Mouse (Mus musculus) retina, postnatal 7 days (tissue): ENCODE measurements around the gene Rtl8b.
"Not testable (repeated sequence)": the region's sequence is repeated elsewhere in the genome, so short reads cannot be mapped to it uniquely, and the experiment has no call there.

Experiments
- DNase-seq: peaks from one replicate; pipeline ENCODE4 v3.0.0-alpha.2; 2012; ENCODE audit warnings: low read depth, low spot score

Gene Rtl8b

DNA sequence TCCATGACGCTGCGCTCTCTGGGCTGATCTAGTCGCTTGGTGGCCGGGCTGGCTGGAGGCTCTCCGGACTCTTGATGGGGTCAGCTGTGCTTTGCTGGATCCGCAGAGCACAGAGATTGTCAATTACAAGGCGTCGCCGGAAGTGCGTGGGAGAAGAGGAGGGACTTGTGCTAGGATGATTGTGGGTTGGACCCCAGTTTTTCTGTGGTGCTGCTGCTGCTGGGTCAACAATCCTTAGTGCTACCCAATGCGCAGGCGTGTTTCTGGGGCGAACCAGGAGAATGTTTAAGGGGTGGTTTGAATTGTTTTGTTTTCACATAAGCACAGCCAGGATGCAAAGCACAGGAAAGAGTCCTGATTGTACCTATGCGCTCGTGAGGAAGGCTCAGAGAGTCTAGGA is at the start of gene Rtl8b:
TSS of gene Rtl8b (minus strand) at position 115 of the 400 bp plus-strand sequence.
- peak; percentile 77 for DNase-seq

DNA sequence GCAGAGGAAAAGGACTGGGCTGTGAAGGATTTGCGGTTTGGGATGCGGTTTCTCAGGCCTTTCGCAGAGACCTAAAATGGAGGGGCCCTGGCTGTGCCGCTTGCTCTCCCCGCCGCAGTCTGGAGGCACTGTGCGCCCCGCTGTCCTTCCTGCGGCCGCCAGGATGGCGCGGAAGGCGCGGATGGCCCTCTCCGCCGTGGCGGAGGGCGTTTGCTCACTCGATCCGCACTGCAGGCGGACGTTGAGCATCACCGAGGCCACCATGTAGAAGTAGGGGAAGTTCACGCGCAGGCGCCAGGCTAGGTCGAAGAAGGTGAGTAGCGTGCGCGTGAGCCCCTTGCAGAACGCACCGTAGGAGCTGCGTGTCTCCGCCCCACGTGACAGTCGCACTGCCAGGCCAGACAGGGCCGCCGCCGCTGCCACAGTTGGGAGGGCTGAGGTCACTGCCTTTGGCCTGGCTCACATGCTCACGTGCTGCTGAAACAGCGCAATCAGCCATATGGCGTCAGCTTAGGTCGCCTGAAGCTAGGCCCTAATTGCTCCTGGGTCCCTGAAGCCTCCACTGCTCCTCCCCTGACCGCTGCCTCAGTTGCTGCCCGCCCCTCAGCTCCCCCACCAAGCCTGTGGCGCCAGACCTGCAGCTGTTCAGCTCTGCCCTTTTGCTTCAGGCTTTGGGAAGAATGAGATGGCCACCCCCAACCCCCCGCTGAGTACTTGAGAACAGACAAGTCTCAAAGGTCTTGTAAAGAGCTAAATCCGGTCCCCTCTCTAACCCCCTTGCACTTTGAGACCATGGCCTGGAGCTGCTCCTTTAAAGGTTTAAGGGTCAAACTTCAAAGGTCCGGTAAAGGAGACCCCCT is 46.3 kb upstream of the Rtl8b start:
- no peak for DNase-seq

DNA sequence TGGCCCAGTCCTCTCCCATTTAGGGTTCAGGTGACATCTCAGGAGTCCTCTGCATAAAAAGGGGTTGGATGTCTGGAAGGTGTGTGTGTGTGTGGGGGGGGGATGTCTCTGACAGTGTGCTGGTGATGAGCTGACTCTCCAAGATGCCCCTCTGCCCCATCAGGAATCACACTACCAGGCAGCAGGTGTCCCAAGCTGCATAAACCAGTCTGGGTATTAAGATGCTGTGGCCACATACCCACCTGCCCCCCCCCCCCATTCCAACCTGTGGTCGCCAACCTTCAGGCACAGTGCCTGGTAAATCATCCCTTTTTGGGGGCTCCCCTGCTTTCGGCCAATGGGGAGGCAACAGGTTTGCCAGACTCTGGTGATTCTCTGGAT is 45.7 kb upstream of the Rtl8b start:
- no peak for DNase-seq

DNA sequence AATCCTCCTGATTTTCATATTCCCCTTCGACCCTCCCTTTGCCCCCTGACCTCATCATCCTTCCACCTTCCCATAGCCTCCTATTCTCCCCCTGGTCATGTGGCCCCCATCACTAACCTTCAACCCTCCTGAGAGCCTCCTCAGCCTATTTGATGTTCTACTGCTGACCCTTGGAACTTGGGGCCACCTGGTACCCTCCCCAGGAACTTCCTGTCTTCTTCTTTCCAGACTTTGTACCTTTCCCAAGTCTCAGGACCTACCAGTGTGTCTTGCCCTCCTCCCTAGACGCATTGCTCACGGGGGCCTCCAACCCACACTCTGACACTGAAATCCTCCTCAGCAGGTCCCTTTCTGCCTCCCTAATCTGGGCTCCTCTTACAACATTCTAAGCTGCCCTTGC is 32.5 kb upstream of the Rtl8b start:
- no peak for DNase-seq

DNA sequence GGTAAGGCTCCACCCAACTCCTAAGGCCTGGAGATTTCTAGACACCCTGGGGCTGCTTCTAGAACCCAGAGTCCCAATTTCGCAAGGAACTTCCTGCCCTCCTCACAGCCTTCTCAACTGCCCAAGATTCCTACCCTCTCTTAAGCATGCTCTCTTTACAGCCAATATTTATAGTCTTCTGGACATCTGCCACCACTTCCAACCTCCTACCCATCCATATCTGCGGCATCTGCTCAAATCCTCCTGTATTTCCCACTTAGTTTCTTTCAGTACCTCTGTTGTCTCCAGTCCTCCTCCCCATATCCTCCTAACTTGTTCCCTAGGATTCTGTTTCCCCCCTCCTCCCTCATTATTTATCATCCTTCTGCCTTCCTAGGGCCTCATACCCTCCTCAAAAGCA is 29.0 kb upstream of the Rtl8b start:
- DNase-seq: no peak

DNA sequence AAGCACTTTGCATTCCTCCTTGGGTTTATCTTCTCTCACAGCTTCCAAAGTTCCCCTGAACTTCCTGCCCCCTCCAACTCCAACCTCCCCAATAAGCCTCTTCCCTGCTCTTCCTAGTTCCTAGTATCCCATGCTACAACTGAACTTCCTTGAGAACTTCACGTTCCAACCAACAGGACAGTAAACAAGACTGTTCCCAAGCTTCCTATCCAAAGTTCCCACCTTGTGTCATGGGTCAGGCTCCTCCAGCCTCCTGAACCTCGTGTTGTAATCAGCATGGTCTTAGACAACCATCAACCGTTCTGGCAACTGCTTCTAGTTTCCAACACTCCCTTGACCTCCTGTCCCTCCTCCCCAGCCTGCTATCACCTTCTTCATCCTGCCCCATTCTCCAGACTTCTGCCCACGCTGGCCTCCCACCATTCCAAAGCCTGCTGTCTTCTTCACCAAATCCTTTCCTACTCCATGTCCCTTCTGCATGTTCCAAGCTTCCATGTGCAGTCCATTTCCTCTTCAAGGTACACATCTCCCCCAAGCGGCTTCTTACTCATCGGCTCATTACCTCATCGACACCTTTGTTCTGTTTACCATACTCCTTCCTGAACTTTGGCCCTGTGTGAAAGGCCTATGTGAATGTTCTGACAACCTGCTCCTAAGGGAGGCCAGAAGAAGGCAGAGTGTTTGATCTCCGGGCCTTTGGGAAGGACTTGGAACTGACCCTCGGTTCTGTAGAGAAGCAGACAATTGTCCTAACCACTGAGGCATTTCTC is 24.0 kb upstream of the Rtl8b start:
- no peak for DNase-seq

DNA sequence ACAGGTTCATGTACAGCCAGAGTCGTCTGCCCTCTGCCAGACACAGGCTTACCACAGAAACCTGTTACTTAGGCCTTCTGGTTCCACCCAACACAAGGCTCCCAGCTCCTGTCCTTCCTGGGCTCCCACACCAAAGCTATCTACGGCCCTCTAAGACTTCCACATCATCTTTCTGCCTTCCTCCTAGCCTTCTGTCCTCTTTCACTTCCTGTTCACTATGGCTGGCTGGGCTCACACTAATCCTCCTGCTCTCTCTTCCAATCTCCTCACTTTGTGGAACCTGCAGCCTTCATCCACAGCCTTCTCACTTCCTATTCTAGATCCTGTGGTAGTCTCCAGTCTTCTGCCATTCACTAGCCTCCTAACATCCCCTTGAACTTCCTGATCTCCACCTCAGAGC is 22.9 kb upstream of the Rtl8b start:
- DNase-seq: no peak

DNA sequence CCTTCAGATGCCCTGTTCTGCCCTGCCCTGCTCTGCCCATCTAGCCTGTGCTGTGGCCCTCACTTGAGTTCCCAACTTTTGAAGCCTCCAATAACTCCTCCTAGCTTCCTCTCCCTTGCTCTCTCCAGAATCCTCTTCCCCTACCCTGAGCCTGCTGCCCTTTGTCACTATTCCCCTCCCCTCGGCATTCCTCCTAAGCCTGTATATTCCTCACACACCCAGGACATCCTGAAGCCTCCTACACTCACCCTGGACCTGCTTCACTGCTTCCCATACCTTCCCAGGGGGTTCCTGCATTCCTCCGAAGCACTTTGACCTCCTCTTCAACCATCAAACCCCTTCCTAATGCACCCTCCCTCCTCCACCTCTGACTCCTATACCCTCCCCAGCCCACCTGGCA is 21.9 kb upstream of the Rtl8b start:
- no peak for DNase-seq

DNA sequence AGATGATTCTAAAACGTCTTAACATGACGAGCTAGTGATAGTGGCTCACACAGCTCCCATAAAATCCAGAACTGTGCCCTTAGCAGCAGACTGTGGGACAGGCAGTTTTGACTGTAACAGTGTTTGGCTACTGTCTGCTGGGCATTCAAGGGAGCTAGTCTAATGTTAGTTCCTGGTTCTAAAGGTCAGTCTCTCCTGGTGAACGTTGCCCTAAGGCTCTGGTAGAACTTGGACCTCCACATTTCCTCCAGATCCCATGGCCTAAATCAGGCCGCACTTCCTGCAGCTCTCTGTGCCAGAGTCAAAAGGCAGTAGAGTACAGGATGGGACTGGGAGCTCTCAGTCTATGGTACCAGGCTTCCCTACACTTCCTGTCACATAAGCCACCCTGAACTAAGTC is 14.5 kb upstream of the Rtl8b start:
- not testable (repeated sequence) for DNase-seq

DNA sequence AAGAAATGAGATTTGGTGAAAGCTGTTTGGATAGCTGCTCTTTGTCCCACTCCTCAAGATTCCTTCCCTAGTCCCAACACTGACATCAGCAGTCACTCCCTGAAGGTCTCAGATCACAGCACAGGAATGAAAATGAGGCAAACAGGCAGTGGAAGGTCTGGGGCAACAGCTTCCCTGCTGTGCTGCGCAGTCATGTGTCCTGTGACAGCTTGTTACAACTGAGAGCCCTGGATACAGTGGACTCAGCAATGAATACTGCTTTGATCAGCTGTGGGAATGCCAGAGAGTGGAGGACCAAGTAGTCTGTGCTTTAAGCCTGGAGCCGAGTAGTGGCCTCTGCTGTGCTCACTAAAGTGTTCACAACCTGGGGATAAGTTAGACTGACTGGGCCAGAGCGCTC is 12.4 kb upstream of the Rtl8b start:
- DNase-seq: not testable (repeated sequence)

DNA sequence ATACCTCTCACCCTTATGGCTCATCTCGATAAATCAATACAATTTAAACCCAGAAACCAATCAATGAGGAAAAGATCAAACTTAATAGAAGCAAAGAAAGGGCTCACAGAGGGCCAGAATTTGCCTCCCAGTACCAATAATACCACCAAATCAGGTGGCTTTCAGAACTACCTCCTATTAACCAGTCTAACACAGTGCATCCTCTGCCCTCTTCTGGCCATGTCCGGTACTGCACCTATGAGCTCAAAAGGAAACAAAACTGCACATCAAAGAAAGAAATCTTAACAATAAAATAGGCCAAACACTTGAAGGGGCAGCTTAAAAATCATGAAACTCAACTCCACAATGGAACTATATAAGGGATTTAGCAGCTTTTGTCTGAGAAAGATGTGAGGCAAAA is 6.7 kb upstream of the Rtl8b start:
- not testable (repeated sequence) for DNase-seq

DNA sequence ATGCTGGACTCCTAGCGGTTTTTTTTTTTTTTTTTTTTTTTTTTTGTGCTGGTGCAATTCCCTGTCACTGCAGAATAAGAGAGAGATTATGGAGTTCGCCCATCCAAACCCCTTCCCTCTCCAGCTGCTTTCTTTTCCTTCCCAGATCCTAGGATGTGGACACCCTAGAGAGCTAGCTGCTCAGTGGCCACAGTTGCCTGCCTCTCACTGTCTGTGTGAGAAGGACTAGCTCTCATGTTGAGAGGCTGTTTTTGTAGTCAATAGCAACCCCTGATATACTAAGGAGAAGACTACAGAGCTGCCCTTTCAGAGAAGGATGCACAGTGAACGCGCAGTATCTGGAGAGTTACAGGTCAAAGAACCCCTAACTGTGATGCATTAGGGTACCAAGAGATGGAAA is 488 bp upstream of the Rtl8b start:
- not testable (repeated sequence) for DNase-seq

DNA sequence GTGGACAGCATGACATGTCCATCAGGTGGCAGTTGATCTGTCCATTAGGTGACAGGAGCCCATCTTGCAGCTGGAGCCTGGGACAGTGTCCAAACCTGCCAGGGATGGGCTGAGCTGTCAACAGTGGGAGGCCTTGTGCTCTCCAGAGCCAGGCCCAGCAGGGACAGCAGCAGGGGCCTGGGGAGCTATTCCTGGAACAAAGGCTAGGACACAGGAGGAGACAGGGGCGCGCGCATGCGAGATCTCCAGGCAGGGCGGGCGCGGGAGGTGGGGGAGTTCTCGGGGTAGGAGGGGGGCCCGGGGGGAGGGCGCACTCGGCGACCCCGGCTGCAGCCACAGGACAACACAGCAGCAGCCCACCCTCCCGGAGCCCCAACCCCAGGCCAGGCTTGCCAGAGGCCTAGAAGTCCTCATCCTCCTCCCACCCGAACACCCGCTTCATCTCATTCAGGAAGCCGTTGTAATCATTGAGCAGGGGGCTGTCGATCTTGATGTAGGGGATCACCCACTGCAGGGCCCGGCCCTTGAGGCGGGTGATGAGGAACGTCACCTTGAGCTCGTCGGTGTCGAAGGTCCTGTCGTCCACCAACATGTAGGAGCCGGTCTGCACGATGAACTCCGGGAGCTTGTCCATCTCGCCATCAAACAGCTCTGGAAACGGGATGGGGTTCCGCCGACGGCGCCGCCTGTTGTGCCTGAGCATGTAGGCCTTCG is 494 bp downstream of the Rtl8b start:
- DNase-seq: not testable (repeated sequence)

DNA sequence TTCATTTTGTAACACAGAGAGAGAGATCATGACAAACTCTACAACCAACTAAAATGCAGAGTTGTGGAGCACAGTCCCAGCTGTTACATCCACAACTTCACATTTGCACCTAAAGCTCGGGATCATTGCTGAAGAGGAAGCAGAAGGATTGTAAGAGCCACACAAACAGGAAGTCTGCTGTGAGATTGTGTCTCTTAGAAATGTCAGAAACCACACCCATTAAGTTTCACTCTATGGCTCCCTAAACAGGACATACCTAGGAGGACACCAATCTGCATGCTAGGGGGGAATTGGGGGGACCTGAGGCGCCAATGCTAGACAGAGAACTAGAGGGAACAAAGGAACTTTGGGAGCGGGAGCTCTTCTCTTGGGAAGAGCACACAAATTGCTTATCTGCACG is 17.3 kb downstream of the Rtl8b start:
- DNase-seq: not testable (repeated sequence)

DNA sequence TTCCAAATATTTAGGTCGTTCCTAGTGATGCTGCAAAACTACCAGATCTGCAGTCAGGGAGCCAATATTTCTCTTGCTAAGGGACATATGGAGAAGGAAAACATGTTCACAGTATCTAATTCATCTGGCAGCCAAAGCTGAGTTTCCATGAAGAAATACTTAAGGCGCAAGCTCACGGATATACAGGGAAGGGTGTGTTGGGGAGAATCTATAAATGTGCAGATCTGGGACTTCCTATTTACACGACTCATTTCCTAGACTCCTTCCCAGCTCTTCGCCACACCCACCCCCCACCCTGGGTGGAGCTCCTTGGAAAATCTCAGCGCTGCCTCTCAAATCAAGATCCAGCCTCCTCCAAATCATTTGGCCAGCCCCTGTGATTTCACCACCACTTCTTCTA is 24.3 kb downstream of the Rtl8b start:
- DNase-seq: no peak

DNA sequence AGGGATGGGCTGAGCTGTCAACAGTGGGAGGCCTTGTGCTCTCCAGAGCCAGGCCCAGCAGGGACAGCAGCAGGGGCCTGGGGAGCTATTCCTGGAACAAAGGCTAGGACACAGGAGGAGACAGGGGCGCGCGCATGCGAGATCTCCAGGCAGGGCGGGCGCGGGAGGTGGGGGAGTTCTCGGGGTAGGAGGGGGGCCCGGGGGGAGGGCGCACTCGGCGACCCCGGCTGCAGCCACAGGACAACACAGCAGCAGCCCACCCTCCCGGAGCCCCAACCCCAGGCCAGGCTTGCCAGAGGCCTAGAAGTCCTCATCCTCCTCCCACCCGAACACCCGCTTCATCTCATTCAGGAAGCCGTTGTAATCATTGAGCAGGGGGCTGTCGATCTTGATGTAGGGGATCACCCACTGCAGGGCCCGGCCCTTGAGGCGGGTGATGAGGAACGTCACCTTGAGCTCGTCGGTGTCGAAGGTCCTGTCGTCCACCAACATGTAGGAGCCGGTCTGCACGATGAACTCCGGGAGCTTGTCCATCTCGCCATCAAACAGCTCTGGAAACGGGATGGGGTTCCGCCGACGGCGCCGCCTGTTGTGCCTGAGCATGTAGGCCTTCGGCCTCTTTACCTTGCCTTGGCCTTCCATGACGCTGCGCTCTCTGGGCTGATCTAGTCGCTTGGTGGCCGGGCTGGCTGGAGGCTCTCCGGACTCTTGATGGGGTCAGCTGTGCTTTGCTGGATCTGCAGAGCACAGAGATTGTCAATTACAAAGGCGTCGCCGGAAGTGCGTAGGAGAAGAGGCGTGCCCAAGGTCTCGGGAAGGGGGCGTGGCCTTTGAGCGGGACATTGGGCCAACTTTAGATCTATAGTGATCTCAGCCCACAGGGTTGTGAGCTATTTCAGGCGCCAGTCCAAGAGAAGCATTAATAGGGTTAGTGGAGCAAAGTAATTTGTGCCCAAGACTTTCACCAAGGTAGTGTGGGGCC is 26.9 kb downstream of the Rtl8b start, which contains the start of gene Rtl8a:
TSS of gene Rtl8a (minus strand) at position 703 of the 982 bp plus-strand sequence.
- DNase-seq: peak; percentile 77

DNA sequence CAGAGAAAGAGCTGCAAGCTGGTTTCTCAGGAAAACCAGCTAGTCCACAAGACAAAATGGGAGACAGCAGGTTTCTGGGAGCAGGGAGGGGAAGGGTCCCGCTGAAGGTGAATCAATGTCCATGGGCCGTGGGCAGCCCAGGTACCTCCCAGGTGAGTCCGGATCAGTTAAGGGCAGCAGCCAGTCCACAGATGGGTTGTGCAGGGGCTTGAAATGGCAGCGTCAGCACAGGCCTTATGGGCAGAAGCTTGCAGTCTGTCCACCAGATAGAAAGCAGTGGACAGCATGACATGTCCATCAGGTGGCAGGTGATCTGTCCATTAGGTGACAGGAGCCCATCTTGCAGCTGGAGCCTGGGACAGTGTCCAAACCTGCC is 27.6 kb downstream of the Rtl8b start:
- not testable (repeated sequence) for DNase-seq

DNA sequence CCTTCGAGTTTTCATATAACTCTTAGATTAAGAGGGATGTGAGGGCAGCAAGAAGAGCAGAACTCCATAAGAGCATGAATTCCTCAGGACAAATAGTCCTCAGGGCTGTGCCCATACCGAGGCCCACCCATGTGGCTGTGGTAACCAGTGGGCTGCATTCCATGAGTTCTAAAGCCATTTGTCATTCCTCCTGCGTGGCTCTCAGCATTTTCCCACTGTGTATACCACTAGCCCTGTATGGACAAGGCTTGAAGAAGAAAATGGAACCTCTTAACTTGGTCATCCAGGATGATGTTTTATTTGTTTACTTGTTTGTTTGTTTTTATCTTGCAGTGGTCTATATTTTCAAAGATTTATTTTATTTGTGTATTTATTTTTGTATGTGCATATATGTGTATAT is 32.1 kb downstream of the Rtl8b start:
- DNase-seq: not testable (repeated sequence)
